Mouse (Mus musculus): ENCODE data around the gene Golgb1.

GRCm38 (mm10) chr16:36828820-36829219 lies 46.1 kb upstream of the Golgb1 start:
- TF ChIP-seq CHD1 (IDR thresholded peaks at IDR 0.05; ENCODE audit: low read depth, low read length) (no peak), USF1 (IDR thresholded peaks at IDR 0.05; ENCODE audit: low read depth, low read length) (no peak), POLR2A (IDR thresholded peaks at IDR 0.05; ENCODE audit: control insufficient read depth in 1 of 2, insufficient read depth in 1 of 2, low read depth in 1 of 2, low read length in 2 of 2, poor library complexity in 1 of 2) (no peak), CTCF (IDR thresholded peaks at IDR 0.05 in 2 of 3, conservative IDR thresholded peaks at IDR 0.05 in 1 of 3; ENCODE audit: control insufficient read depth in 1 of 3, insufficient read depth in 1 of 3, low read depth in 2 of 3, low read length in 3 of 3, poor library complexity in 1 of 3, severe bottlenecking in 1 of 3) (no peak), EP300 (IDR thresholded peaks at IDR 0.05; ENCODE audit: low read depth in 1 of 2, low read length in 2 of 2) (no peak), UBTF (IDR thresholded peaks at IDR 0.05; ENCODE audit: borderline replicate concordance, insufficient read depth, low read depth, low read length) (no peak), MAX (IDR thresholded peaks at IDR 0.05; ENCODE audit: low read length) (no peak), RCOR1 (IDR thresholded peaks at IDR 0.05; ENCODE audit: low read depth, low read length) (no peak), ETS1 (IDR thresholded peaks at IDR 0.05; ENCODE audit: low read depth, low read length) (no peak)

Measured in MEL (cell line).